Mouse (Mus musculus) lung, embryonic 15.5 days (tissue): ENCODE measurements around the gene Rpl13a. TPM values are rescaled to one million over a fixed set of nuclear protein-coding genes. Genes with fewer than 3 reads are reported as not detected.

ENCODE experiments used
- ATAC-seq: fragments of 200-750 bp; cut with Nextera tagmentation; 2 replicates; pipeline ENCODE4 v1.8.0; 2017; ENCODE audit warnings: moderate number of reproducible peaks, borderline replicate concordance; ENCODE audit not compliant: low FRiP score, low TSS enrichment; ENCODE audit errors: extremely low read depth
- H3K27ac ChIP-seq: fragments of 300-500 bp; sonication (generic); 2 replicates; pipeline ENCODE4 v1.5.1; 2015; ENCODE audit warnings: moderate library complexity, mild to moderate bottlenecking, inconsistent platforms
- H3K27me3 ChIP-seq: fragments of 300-500 bp; sonication (generic); 2 replicates; pipeline ENCODE4 v1.6.1; 2015; ENCODE audit warnings: inconsistent platforms
- H3K36me3 ChIP-seq: fragments of 300-500 bp; sonication (generic); 2 replicates; pipeline ENCODE4 v1.6.1; 2015; ENCODE audit warnings: inconsistent platforms
- H3K4me1 ChIP-seq: fragments of 300-500 bp; sonication (generic); 2 replicates; pipeline ENCODE4 v1.6.1; 2015; ENCODE audit warnings: inconsistent platforms
- H3K4me2 ChIP-seq: fragments of 300-500 bp; sonication (generic); 2 replicates; pipeline ENCODE4 v1.6.1; 2015; ENCODE audit warnings: inconsistent platforms, mild to moderate bottlenecking, moderate library complexity
- H3K4me3 ChIP-seq: fragments of 300-500 bp; sonication (generic); 2 replicates; pipeline ENCODE4 v1.5.1; 2015; ENCODE audit warnings: mild to moderate bottlenecking, inconsistent platforms
- H3K9ac ChIP-seq: fragments of 300-500 bp; sonication (generic); 2 replicates; pipeline ENCODE4 v1.6.1; 2015; ENCODE audit warnings: inconsistent platforms
- H3K9me3 ChIP-seq: fragments of 300-500 bp; sonication (generic); 2 replicates; pipeline ENCODE4 v1.6.1; 2016; ENCODE audit warnings: inconsistent platforms
- WGBS: fragments of 180-500 bp; shearing (Covaris S2); methylation state at CpG from one replicate; pipeline ENCODE4 v1.1.7; 2015; 5-methylcytosine and 5-hydroxymethylcytosine counted together
- polyA plus RNA-seq: library from polyadenylated mRNA; unstranded; fragments of >200 nt; fragmentation: Nextera tagmentation; extraction: Ambion mirVana; gene quantifications from 2 replicates; pipeline ENCODE4 v1.2.1, GENCODE M21; 2015

The Rpl13a gene
- polyA plus RNA-seq, 1 experiment from 2014 or later = 1,187 TPM

DNA sequence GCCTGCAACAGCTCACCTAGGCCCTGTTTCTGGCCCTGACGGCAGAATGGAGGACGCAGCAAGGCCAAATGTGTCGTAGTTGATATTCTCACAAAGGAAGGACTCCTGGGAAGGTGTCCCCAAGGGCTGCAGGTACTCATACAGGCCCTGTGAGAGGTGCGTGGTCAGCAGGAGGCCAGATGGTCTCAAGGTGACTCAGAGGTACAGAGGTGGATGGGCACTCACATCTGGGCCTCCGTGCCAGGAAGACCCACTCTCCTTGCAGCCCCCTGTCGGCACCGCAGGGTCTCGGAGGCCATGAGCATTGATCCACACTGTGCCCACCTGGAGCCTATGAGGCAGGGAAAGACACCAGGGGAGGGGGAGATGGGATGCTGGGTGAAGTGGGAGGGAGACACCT lies 16.9 kb upstream of the Rpl13a start:
- Histone ChIP-seq H3K27ac (no peak overlapping the region), H3K4me1 (peaks cover 15% of the 10 kb centered on the region), H3K4me2 (no peak overlapping the region), H3K36me3 (peaks cover 38% of the 10 kb centered on the region), H3K9me3 (no peaks in the 10 kb centered on the region), H3K27me3 (no peaks in the 10 kb centered on the region), H3K9ac (no peak overlapping the region), H3K4me3 (no peak overlapping the region)
- 92% methylated on average over 8 of the region's 8 CpGs for WGBS
- no peak for ATAC-seq

- H3K4me2 ChIP-seq = no peak overlapping the region
- H3K4me3 ChIP-seq = no peak overlapping the region
- no peak for ATAC-seq
- WGBS = 83% methylated on average over 13 of the region's 13 CpGs
- peaks cover 9% of the 10 kb centered on the region for H3K4me1 ChIP-seq
- no peak overlapping the region for H3K9ac ChIP-seq
- peaks cover 38% of the 10 kb centered on the region for H3K36me3 ChIP-seq
- H3K9me3 ChIP-seq = no peaks in the 10 kb centered on the region
- no peak overlapping the region; the same call in 1 of the 2 replicates for H3K27ac ChIP-seq
- H3K27me3 ChIP-seq = no peaks in the 10 kb centered on the region
Measured at GRCm38 (mm10) chr7:45144368-45145174, 16.0 kb upstream of the Rpl13a start.

GRCm38 (mm10) chr7:45141914-45142313 lies 13.4 kb upstream of the Rpl13a start:
- 90% methylated on average over 5 of the region's 5 CpGs for WGBS
- no peaks in the 10 kb centered on the region for H3K9me3 ChIP-seq
- H3K27me3 ChIP-seq = no peaks in the 10 kb centered on the region; the same call in 1 of the 2 replicates
- H3K36me3 ChIP-seq = peaks cover 35% of the 10 kb centered on the region
- no peak overlapping the region for H3K4me3 ChIP-seq
- no peak overlapping the region for H3K4me2 ChIP-seq
- H3K9ac ChIP-seq = no peak overlapping the region
- no peak for ATAC-seq
- no peaks in the 10 kb centered on the region for H3K4me1 ChIP-seq
- no peak overlapping the region for H3K27ac ChIP-seq

DNA sequence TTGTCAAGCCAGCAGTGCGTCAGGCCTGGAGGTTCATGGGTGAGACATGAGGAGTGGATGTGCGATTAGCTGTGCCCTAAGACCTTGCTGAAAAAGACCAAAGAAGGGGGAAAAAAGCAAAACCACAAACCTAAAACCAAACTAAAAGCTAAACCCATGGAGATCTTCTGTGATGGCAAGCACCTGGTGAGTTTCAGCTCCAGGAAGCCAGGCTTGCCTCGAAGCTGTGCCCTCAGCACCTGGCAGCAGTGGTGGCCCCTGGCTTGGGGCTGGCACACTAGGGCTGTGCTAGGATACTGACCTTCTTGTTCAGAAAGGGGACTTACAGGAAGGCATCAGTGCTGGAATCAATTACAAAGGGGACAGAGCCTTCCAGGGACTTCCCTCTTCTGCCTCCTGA lies 12.8 kb upstream of the Rpl13a start:
- WGBS = 94% methylated on average over 3 of the region's 3 CpGs
- Histone ChIP-seq H3K36me3 (peaks cover 30% of the 10 kb centered on the region), H3K9ac (no peak overlapping the region), H3K27me3 (no peaks in the 10 kb centered on the region; the same call in 1 of the 2 replicates), H3K4me2 (no peak overlapping the region), H3K27ac (no peak overlapping the region), H3K4me3 (no peak overlapping the region), H3K4me1 (no peaks in the 10 kb centered on the region), H3K9me3 (no peaks in the 10 kb centered on the region)
- ATAC-seq = no peak

- 59% methylated on average over 8 of the region's 8 CpGs for WGBS
- H3K4me3 ChIP-seq = no peak overlapping the region
- no peaks in the 10 kb centered on the region for H3K9me3 ChIP-seq
- 0 out of 2 replicates have a peak, but pooled peaks cover 4% of the 10 kb centered on the region for H3K4me1 ChIP-seq
- no peaks in the 10 kb centered on the region; the same call in 1 of the 2 replicates for H3K27me3 ChIP-seq
- ATAC-seq = no peak
- no peak overlapping the region for H3K4me2 ChIP-seq
- peaks cover 20% of the 10 kb centered on the region for H3K36me3 ChIP-seq
- H3K9ac ChIP-seq = no peak overlapping the region
- H3K27ac ChIP-seq = no peak overlapping the region
Measured at GRCm38 (mm10) chr7:45139904-45140723, 11.6 kb upstream of the Rpl13a start.

DNA sequence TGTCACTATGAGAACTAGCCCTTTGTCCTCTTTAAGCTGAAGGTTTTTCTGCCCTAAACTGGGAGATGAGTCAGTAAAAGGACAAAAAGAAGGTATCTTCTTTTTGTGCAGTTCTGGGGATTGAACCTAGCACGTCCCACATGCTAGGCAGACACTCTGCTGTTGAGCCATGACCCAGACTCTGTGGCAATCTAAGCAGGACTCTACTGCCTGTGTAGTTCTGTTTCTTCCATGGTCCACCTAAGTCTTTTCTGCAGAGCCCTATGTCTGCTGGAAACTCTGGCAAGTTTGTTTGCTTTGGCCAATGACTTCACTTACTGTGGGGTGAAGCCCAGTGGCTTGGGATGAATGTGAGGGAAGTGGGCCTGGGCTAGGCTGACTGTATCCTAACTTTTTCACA lies 9.8 kb upstream of the Rpl13a start:
- no peak overlapping the region for H3K4me3 ChIP-seq
- no peaks in the 10 kb centered on the region for H3K9me3 ChIP-seq
- 77% methylated on average over 1 of the region's 1 CpGs for WGBS
- H3K36me3 ChIP-seq = peaks cover 10% of the 10 kb centered on the region
- no peak overlapping the region for H3K27ac ChIP-seq
- no peaks in the 10 kb centered on the region; the same call in 1 of the 2 replicates for H3K27me3 ChIP-seq
- no peak overlapping the region for H3K9ac ChIP-seq
- no peak overlapping the region for H3K4me2 ChIP-seq
- ATAC-seq = no peak
- peaks cover 9% of the 10 kb centered on the region; the same call in 1 of the 2 replicates for H3K4me1 ChIP-seq

DNA sequence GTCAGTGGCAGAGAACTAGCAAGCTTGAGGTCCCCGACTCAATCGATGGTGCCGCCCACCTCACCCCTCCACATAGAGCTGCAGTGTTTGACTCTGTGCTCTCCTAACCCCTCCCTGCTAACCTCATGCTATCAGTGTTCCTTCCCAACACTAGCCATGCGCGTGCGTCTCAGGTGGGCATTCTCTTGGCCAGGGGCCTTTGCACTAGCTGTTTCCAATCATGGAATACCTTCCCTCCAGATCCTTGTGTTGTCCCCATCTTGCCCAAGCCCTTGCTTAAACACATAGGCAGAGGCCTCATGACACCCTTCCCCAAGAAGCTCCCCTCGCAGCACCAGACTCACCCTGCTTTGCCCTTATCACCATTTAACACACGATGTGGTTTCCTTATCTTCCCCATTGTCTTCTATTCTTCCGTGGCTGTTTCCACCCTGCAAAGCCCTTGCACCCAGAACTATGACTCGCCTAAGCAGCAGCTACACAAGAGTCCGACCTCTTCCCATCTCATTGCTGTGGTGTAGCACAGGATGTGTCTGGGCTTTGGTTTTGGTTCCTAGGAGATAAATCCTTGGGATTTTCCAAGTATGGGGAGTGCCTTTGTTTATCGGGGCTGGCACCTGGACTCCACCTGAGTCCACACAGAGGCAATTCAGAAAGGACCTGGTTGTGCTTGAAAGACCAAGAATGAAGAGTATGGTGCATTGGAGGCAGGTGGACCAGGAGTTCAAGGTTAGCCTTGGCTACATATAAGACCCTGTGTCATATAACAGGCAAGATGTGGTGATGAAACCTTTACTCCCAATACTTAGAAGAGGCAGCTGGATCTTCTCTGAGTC lies 8.8 kb upstream of the Rpl13a start:
- WGBS = 68% methylated on average over 12 of the region's 12 CpGs
- Histone ChIP-seq H3K27me3 (no peaks in the 10 kb centered on the region; the same call in 1 of the 2 replicates), H3K27ac (no peak overlapping the region), H3K9me3 (no peaks in the 10 kb centered on the region), H3K9ac (no peak overlapping the region), H3K4me1 (peaks cover 9% of the 10 kb centered on the region; the same call in 1 of the 2 replicates), H3K4me3 (no peak overlapping the region), H3K36me3 (peaks cover 6% of the 10 kb centered on the region), H3K4me2 (no peak overlapping the region)
- no peak for ATAC-seq

DNA sequence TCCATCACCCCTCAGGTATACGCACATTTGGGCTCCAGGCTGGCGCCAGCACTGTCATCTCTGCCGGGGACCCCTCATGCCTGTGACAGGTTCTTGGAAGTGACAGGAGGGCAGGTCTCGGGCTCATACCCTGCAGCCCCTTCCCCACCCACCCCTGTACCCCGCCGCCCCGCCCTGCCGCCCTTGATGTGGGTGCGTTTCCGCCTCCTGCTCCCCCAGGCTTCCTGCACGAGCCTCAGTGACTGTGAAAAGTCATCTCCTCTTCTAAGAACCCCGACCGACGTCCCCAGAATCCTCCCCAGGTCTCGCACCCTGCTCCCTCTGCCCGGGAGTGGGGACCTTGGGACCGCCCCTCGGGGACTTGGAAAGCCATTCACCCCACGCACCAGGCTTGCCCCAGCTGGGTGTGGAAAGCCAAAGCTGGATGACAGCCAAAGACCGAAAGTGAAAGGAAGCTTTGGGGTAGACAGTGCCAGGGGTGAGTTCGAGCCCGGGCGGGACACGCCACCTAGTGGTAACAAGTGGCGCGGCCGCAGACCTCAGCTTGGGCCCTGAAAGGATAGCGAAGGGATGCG lies 7.5 kb upstream of the Rpl13a start, which contains the start of the genes Gm45713 and Flt3l:
Gene Gm45713, minus strand, starts transcription at position 239 of the 575 bp plus-strand sequence.
Gene Flt3l, minus strand, starts transcription at position 440 of the 575 bp plus-strand sequence.
- 1% methylated on average over 29 of the region's 29 CpGs for WGBS
- H3K27ac ChIP-seq = no peak within 1 kb of the TSS
- peaks cover 9% of the 10 kb centered on the region; the same call in 1 of the 2 replicates for H3K4me1 ChIP-seq
- peak within 1 kb of the TSS; percentile 72 for H3K9ac ChIP-seq
- no peaks in the 10 kb centered on the region; the same call in 1 of the 2 replicates for H3K27me3 ChIP-seq
- peak within 1 kb of the TSS; percentile 69 for H3K4me3 ChIP-seq
- peak within 1 kb of the TSS; percentile 82 for H3K4me2 ChIP-seq
- peak; percentile 84 for ATAC-seq
- no peaks in the 10 kb centered on the region for H3K36me3 ChIP-seq
- no peaks in the 10 kb centered on the region for H3K9me3 ChIP-seq

DNA sequence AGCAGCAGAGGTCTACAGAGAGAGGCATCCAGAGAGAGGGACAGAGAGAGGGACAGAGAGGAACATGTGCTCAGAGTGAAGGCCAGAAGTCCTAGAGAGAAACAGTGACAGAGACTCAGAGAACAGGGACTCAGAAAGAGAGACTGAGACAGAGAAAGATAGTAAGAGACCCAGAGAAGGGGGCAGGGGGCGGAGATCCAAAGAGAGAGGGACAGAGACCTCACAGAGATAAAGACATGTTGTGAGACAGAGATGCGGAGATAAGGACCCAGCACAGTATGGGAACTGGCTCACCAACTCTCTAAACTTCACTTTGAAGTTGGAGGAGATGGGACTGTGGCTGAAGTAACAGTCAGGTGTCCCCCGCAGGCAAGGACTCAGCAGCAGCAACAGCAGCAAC lies 6.8 kb upstream of the Rpl13a start:
- H3K4me1 ChIP-seq = peaks cover 9% of the 10 kb centered on the region; the same call in 1 of the 2 replicates
- WGBS = 54% methylated on average over 3 of the region's 3 CpGs
- H3K4me3 ChIP-seq = peak overlapping the region; percentile 69
- peak overlapping the region; percentile 82 for H3K4me2 ChIP-seq
- H3K36me3 ChIP-seq = no peaks in the 10 kb centered on the region
- H3K9me3 ChIP-seq = no peaks in the 10 kb centered on the region
- no peaks in the 10 kb centered on the region; the same call in 1 of the 2 replicates for H3K27me3 ChIP-seq
- no peak for ATAC-seq
- H3K9ac ChIP-seq = no peak overlapping the region
- no peak overlapping the region for H3K27ac ChIP-seq

DNA sequence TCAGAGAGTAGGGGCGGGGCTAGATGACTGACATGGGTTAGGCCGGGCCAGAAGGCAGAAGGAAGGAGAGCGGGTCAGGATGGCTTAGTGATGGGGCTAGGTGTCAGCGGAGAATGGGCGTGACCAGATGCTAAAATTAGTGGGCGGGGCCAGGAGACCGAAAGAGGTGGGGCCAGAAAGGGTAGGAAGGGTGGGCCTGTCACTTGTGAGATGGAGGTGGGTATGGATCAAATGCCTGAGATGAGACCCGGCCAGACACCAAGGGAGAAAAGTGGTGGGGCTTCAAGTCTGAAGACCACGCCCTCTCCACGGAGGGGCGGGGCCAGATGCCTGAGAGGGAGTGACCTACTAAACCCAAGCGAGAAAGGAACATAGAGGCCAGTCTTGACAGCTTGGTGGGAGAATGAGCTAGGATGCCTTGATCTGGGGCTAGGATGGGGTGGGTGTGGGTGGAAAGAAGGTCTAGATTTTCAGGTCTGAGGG lies 6.0 kb upstream of the Rpl13a start:
- no peaks in the 10 kb centered on the region for H3K9me3 ChIP-seq
- no peak overlapping the region for H3K4me3 ChIP-seq
- H3K4me1 ChIP-seq = peaks cover 17% of the 10 kb centered on the region
- no peaks in the 10 kb centered on the region; the same call in 1 of the 2 replicates for H3K27me3 ChIP-seq
- H3K27ac ChIP-seq = no peak overlapping the region
- no peak overlapping the region for H3K9ac ChIP-seq
- ATAC-seq = peak; percentile 40; the same call in 1 of the 2 replicates
- 0 out of 2 replicates have a peak overlapping the region, but pooled peaks have one; percentile 0 for H3K4me2 ChIP-seq
- H3K36me3 ChIP-seq = no peaks in the 10 kb centered on the region
- 9% methylated on average over 12 of the region's 12 CpGs for WGBS
